Comparison of ENCODE assay signal across 27 mouse cellular contexts in the genomic region with DNA sequence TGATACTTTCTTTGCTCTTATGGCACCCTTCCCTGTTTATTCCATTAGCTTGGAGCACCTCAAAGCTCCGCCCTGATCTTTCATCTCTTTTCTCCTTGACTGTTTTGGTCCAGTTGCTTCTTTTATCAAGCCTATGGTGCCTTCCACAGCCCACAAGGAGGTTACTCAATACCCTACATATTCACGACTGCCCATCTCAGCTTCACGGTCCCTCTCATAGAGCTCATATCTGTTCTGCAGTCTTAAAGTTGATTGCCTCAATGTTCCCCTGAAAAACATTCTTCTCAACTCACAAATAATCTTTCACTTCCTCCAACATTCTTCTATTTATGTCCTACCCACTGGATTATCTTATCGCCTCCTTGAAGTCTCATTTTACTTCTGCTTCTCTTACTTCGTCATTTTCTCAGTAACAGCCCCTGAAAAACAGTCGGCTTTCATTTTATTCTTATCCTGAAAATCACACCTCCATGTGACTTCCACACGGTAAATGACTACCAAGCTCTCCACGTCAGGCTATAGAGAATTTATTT. TPM values are rescaled to one million over a fixed set of nuclear protein-coding genes. Genes with fewer than 3 reads are reported as not detected.
DNase-seq lines count a peak whose midpoint lies in the region; ATAC-seq and TF ChIP-seq lines count a peak whose summit lies in the region.
"Had no signal": no experiment of that assay in that cellular context is flagged by ENCODE, and none has a peak within 500 bp of the region (broad histone marks: within the 10 kb centered on the region; RNA-seq: fewer than 3 reads in every experiment).

No protein-coding gene starts in this region.

- DNase-seq in cerebellum, postnatal 25 days = no peak
- no peak for DNase-seq in left cerebral cortex, adult 8-10 months (ENCODE audit: low spot score in 2 of 2)
- DNase-seq: adrenal gland, postnatal 10 days; adrenal gland, postnatal 36 days; cerebellum, adult 11 months; cerebellum, adult 2 months; cerebellum, adult 9-11 months; cerebellum, postnatal 36 days; gastrocnemius, postnatal 14 days; heart, adult 18-20 months; heart, postnatal 10 days; heart, postnatal 36 days had no signal

- peak; percentile 41 for ATAC-seq in monocyte, adult 5-6 weeks (replicated peaks; ENCODE audit: insufficient number of reproducible peaks, low FRiP score, low TSS enrichment, poor library complexity, severe bottlenecking)
- ATAC-seq in kidney, embryonic 14.5 days (ENCODE audit: low FRiP score, low TSS enrichment) = no peak
- ATAC-seq: CD4-positive, CD25-positive, alpha-beta regulatory T cell, adult 4 months; forebrain, embryonic 13.5 days; forebrain, embryonic 16.5 days; hindbrain, postnatal 0 days; inflammation-experienced regulatory T-cells, adult 6 months; Patski had no signal

- no peaks in the 10 kb centered on the region for H3K79me2 ChIP-seq in macrophage (ENCODE audit: inconsistent target)

- TF ChIP-seq CTCF in bone marrow macrophage, adult 2 months (IDR thresholded peaks at IDR 0.05; ENCODE audit: low read depth, low read length) = no peak

- no peaks in the 10 kb centered on the region for H3K27me3 ChIP-seq in kidney, embryonic 14.5 days (ENCODE audit: control insufficient read depth, insufficient read depth, low read length)
- H3K27me3 ChIP-seq: forebrain, embryonic 13.5 days; heart, embryonic 12.5 days; heart, embryonic 15.5 days; Patski had no signal

- no peak overlapping the region for H3K9ac ChIP-seq in kidney, embryonic 14.5 days (ENCODE audit: low read depth, low read length)
- H3K9ac ChIP-seq: forebrain, embryonic 13.5 days; heart, embryonic 12.5 days; heart, embryonic 15.5 days; hindbrain, embryonic 14.5 days had no signal

- H3K4me2 ChIP-seq in kidney, embryonic 14.5 days (replicated peaks; ENCODE audit: low read depth, low read length) = no peak overlapping the region
- H3K4me2 ChIP-seq: forebrain, embryonic 13.5 days; heart, embryonic 12.5 days; heart, embryonic 15.5 days; hindbrain, embryonic 14.5 days had no signal

- no peak overlapping the region; the same call in 1 of the 2 replicates for H3K4me3 ChIP-seq in bone marrow macrophage, adult 2 months (ENCODE audit: insufficient read depth, low read length)
- H3K4me3 ChIP-seq in macrophage (ENCODE audit: inconsistent target) = no peak overlapping the region
- H3K4me3 ChIP-seq in kidney, embryonic 14.5 days (ENCODE audit: low read length) = no peak overlapping the region
- H3K4me3 ChIP-seq: forebrain, embryonic 10.5 days; forebrain, embryonic 13.5 days; heart, embryonic 12.5 days; heart, embryonic 15.5 days; hindbrain, embryonic 10.5 days had no signal

- TF ChIP-seq POLR2A in bone marrow macrophage, adult 2 months (IDR thresholded peaks at IDR 0.05; ENCODE audit: borderline replicate concordance, low read depth, low read length) = no peak

- no peaks in the 10 kb centered on the region for H3K36me3 ChIP-seq in macrophage (ENCODE audit: inconsistent target)
- no peaks in the 10 kb centered on the region for H3K36me3 ChIP-seq in kidney, embryonic 14.5 days (ENCODE audit: control insufficient read depth, insufficient read depth, low read length)
- H3K36me3 ChIP-seq: forebrain, embryonic 10.5 days; heart, embryonic 12.5 days; heart, embryonic 15.5 days; hindbrain, embryonic 10.5 days had no signal

- H3K9me3 ChIP-seq in kidney, embryonic 14.5 days (ENCODE audit: control insufficient read depth, low read length) = no peaks in the 10 kb centered on the region
- H3K9me3 ChIP-seq: forebrain, embryonic 10.5 days; forebrain, embryonic 13.5 days; heart, embryonic 12.5 days; heart, embryonic 15.5 days; hindbrain, embryonic 10.5 days had no signal

- H3K4me1 ChIP-seq in bone marrow macrophage, adult 2 months (ENCODE audit: control insufficient read depth, insufficient read depth, low read length) = peaks cover 12% of the 10 kb centered on the region
- H3K4me1 ChIP-seq in kidney, embryonic 14.5 days (ENCODE audit: control insufficient read depth, insufficient read depth, low read length) = no peaks in the 10 kb centered on the region
- H3K4me1 ChIP-seq: forebrain, embryonic 13.5 days; heart, embryonic 12.5 days; heart, embryonic 15.5 days; hindbrain, embryonic 10.5 days had no signal

- H3K27ac ChIP-seq in bone marrow macrophage, adult 2 months (ENCODE audit: insufficient read depth, low read depth, low read length) = peak overlapping the region; percentile 65
- peak overlapping the region; percentile 7; the same call in 1 of the 2 replicates for H3K27ac ChIP-seq in macrophage
- no peak overlapping the region for H3K27ac ChIP-seq in kidney, embryonic 14.5 days (ENCODE audit: low read depth, low read length)
- H3K27ac ChIP-seq: forebrain, embryonic 10.5 days; forebrain, embryonic 13.5 days; heart, embryonic 15.5 days; hindbrain, embryonic 10.5 days; hindbrain, embryonic 14.5 days; hindbrain, postnatal 0 days had no signal

- WGBS in macrophage (ENCODE audit: missing documents) = 17% methylated on average over 8 of the region's 8 CpGs
- 86% methylated on average over 8 of the region's 8 CpGs for WGBS in kidney, embryonic 14.5 days

RNA-seq across cellular contexts. Expression of gene Ppm1h, which starts 37.2 kb away (rescaled TPM):
- 48.4 and 52.4 TPM in 2 replicates for polyA plus RNA-seq in bone marrow macrophage, adult 2 months (2012; ENCODE audit: insufficient read depth, insufficient read length, missing spikeins)
- 100 to 1,000 TPM; 150 to 356 (median 267) TPM for total RNA-seq in macrophage (2018; cell fraction: chromatin; rRNA removed)
- total RNA-seq in macrophage (2018; cell fraction: cytosol; rRNA removed) = 10 to 100 TPM; 56.5 to 89.5 (median 76.1) TPM
- total RNA-seq in macrophage (2018; cell fraction: nucleus; rRNA removed) = 100 to 1,000 TPM; 104 to 285 (median 171) TPM
- 37.0 to 53.1 TPM (median 42.7 TPM) in 3 replicates for polyA plus RNA-seq in macrophage (2018)
- total RNA-seq in monocyte, adult 5-6 weeks (2017) = 88.5 to 100 TPM (median 93.4 TPM) in 3 replicates
- 17.3 and 22.2 TPM in 2 replicates for polyA plus RNA-seq in kidney, embryonic 14.5 days (2014; fragmentation: Nextera tagmentation; extraction: Ambion mirVana)
- total RNA-seq in left cerebral cortex, adult 8-10 months (2022) = 10 to 100 TPM; 68.4 to 83.9 (median 75.3) TPM
